Mouse (Mus musculus): ENCODE results near the gene Arhgap27.

DNA sequence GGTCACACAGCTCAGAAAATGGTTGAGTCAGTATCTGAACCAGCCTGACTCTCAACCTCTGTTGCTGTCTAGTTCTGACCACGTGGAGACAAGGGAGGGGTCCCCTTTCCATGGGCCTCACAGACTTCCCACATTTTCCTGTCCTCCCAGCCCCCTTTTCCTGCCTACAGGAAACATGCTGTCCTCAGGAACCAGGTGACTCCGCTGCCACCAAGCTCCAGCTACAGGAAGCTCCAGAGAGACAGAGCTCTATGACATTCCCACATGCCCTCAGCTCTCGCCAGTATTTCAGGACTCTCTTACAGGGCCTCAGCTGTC is 7.7 kb upstream of the Arhgap27 start:
- TF ChIP-seq CTCF (IDR thresholded peaks at IDR 0.05; ENCODE audit: control insufficient read depth, insufficient read depth, low read length), result no peak
- TF ChIP-seq POLR2A (IDR thresholded peaks at IDR 0.05; ENCODE audit: borderline replicate concordance, control insufficient read depth, low read depth, low read length), result no peak
